Mouse (Mus musculus) ES-Bruce4 (cell line): ENCODE results near the gene Tmem39b. TPM values are rescaled to one million over a fixed set of nuclear protein-coding genes. Genes with fewer than 3 reads are reported as not detected.

ENCODE experiments used
- H3K27ac ChIP-seq: 2 replicates; pipeline ENCODE4 v1.5.1; 2012; ENCODE audit warnings: low read length, inconsistent platforms; ENCODE audit not compliant: insufficient read depth
- H3K27me3 ChIP-seq: 2 replicates; pipeline ENCODE4 v1.6.1; 2012; ENCODE audit warnings: mild to moderate bottlenecking, low read length, inconsistent platforms; ENCODE audit not compliant: control insufficient read depth, poor library complexity, insufficient read depth, severe bottlenecking
- H3K36me3 ChIP-seq: 2 replicates; pipeline ENCODE4 v1.6.1; 2012; ENCODE audit warnings: inconsistent platforms, mild to moderate bottlenecking, low read length, moderate library complexity; ENCODE audit not compliant: control insufficient read depth, poor library complexity, insufficient read depth, severe bottlenecking
- H3K4me1 ChIP-seq: one replicate; pipeline ENCODE4 v1.8.1; 2011; ENCODE audit warnings: low read length; ENCODE audit not compliant: control insufficient read depth, insufficient read depth
- H3K4me3 ChIP-seq: 2 replicates; pipeline ENCODE4 v1.5.1; 2011; ENCODE audit warnings: low read depth, mild to moderate bottlenecking, low read length
- H3K9ac ChIP-seq: 2 replicates; pipeline ENCODE4 v1.6.1; 2012; ENCODE audit warnings: low read depth, mild to moderate bottlenecking, inconsistent platforms; ENCODE audit not compliant: poor library complexity, severe bottlenecking
- H3K9me3 ChIP-seq: replicated peaks from 2 replicates; pipeline ENCODE4 v1.6.1; 2012; ENCODE audit warnings: mild to moderate bottlenecking, low read length, inconsistent platforms; ENCODE audit not compliant: control insufficient read depth, poor library complexity, insufficient read depth, severe bottlenecking
- CTCF ChIP-seq: IDR thresholded peaks from one replicate; pipeline ENCODE4 v1.8.1; 2011; ENCODE audit warnings: low read depth, low read length
- EP300 ChIP-seq: IDR thresholded peaks from 2 replicates; pipeline ENCODE4 v1.6.1; 2011; ENCODE audit warnings: low read depth, low read length; ENCODE audit not compliant: insufficient read depth
- POLR2A ChIP-seq: IDR thresholded peaks from one replicate; pipeline ENCODE4 v1.8.1; 2011; ENCODE audit warnings: low read length; ENCODE audit not compliant: insufficient read depth
- polyA plus RNA-seq: library from polyadenylated mRNA; stranded (reverse); fragments of >200 nt; gene quantifications from 2 replicates; pipeline ENCODE4 v1.2.4, GENCODE M21; 2011; ENCODE audit warnings: low read depth; ENCODE audit not compliant: missing spikeins, insufficient read depth, insufficient read length

Gene Tmem39b
- polyA plus RNA-seq, 1 experiment, result 14.8 TPM

GRCm38 (mm10) chr4:129697191-129697590 lies 553 bp upstream of the Tmem39b start:
- Histone ChIP-seq H3K9me3 (no peaks in the 10 kb centered on the region), H3K4me1 (no peaks in the 10 kb centered on the region), H3K27me3 (no peaks in the 10 kb centered on the region), H3K9ac (peak overlapping the region; percentile 87), H3K36me3 (no peaks in the 10 kb centered on the region), H3K4me3 (0 out of 2 replicates have a peak overlapping the region, but pooled peaks have one; percentile 96), H3K27ac (peak overlapping the region; percentile 60; the same call in 1 of the 2 replicates)
- no peak for TF ChIP-seq POLR2A
- TF ChIP-seq CTCF, result no peak
- TF ChIP-seq EP300, result no peak

- no peak overlapping the region for H3K27ac ChIP-seq
- H3K9ac ChIP-seq, result no peak overlapping the region
- H3K9me3 ChIP-seq, result no peaks in the 10 kb centered on the region
- TF ChIP-seq CTCF (no peak), EP300 (no peak), POLR2A (no peak)
- peak overlapping the region; percentile 96 for H3K4me3 ChIP-seq
- no peaks in the 10 kb centered on the region for H3K4me1 ChIP-seq
- H3K36me3 ChIP-seq, result no peaks in the 10 kb centered on the region
- no peaks in the 10 kb centered on the region for H3K27me3 ChIP-seq
Measured at GRCm38 (mm10) chr4:129695815-129696157, 852 bp downstream of the Tmem39b start.

GRCm38 (mm10) chr4:129684531-129684930 lies 12.1 kb downstream of the Tmem39b start:
- peaks cover 2% of the 10 kb centered on the region; the same call in 1 of the 2 replicates for H3K36me3 ChIP-seq
- TF ChIP-seq EP300, result no peak
- H3K4me3 ChIP-seq, result no peak overlapping the region
- no peak overlapping the region for H3K9ac ChIP-seq
- no peaks in the 10 kb centered on the region for H3K27me3 ChIP-seq
- H3K4me1 ChIP-seq, result no peaks in the 10 kb centered on the region
- H3K27ac ChIP-seq, result no peak overlapping the region
- H3K9me3 ChIP-seq, result no peaks in the 10 kb centered on the region

- Histone ChIP-seq H3K27me3 (no peaks in the 10 kb centered on the region), H3K4me1 (no peaks in the 10 kb centered on the region), H3K9ac (no peak overlapping the region), H3K4me3 (no peak overlapping the region), H3K9me3 (no peaks in the 10 kb centered on the region), H3K36me3 (peaks cover 2% of the 10 kb centered on the region; the same call in 1 of the 2 replicates), H3K27ac (no peak overlapping the region)
- TF ChIP-seq CTCF, result no peak
- TF ChIP-seq EP300, result no peak
- TF ChIP-seq POLR2A, result no peak
Measured at GRCm38 (mm10) chr4:129683901-129684493, 12.6 kb downstream of the Tmem39b start.

GRCm38 (mm10) chr4:129681837-129682236 lies 14.8 kb downstream of the Tmem39b start:
- Histone ChIP-seq H3K4me3 (no peak overlapping the region), H3K9ac (no peak overlapping the region), H3K4me1 (no peaks in the 10 kb centered on the region), H3K27ac (no peak overlapping the region), H3K9me3 (no peaks in the 10 kb centered on the region), H3K27me3 (no peaks in the 10 kb centered on the region), H3K36me3 (peaks cover 2% of the 10 kb centered on the region; the same call in 1 of the 2 replicates)
- TF ChIP-seq EP300, result no peak
- no peak for TF ChIP-seq POLR2A
- TF ChIP-seq CTCF, result peak; percentile 23

- H3K9me3 ChIP-seq, result no peaks in the 10 kb centered on the region
- TF ChIP-seq CTCF (no peak), EP300 (no peak), POLR2A (no peak)
- no peaks in the 10 kb centered on the region for H3K4me1 ChIP-seq
- no peaks in the 10 kb centered on the region for H3K36me3 ChIP-seq
- H3K27ac ChIP-seq, result peak overlapping the region; percentile 46; the same call in 1 of the 2 replicates
- no peaks in the 10 kb centered on the region for H3K27me3 ChIP-seq
- H3K9ac ChIP-seq, result peak overlapping the region; percentile 95
- peak overlapping the region; percentile 96 for H3K4me3 ChIP-seq
Measured at GRCm38 (mm10) chr4:129672878-129673449, 23.7 kb downstream of the Tmem39b start.
